Mouse (Mus musculus) neural tube, embryonic 12.5 days (tissue): ENCODE data around the gene Camk1d. TPM values are rescaled to one million over a fixed set of nuclear protein-coding genes. Genes with fewer than 3 reads are reported as not detected.

Experiments
- ATAC-seq: fragments of 200-750 bp; cut with Nextera tagmentation; 2 replicates; pipeline ENCODE4 v1.8.0; 2017; ENCODE audit warnings: low read depth, mild to moderate bottlenecking, moderate TSS enrichment, moderate library complexity; ENCODE audit not compliant: low FRiP score
- H3K27ac ChIP-seq: fragments of 300-500 bp; sonication (generic); 2 replicates; pipeline ENCODE4 v1.5.1; 2016
- H3K27me3 ChIP-seq: fragments of 300-500 bp; sonication (generic); replicated peaks from 2 replicates; pipeline ENCODE4 v1.6.1; 2016; ENCODE audit warnings: mild to moderate bottlenecking
- H3K36me3 ChIP-seq: fragments of 300-500 bp; sonication (generic); 2 replicates; pipeline ENCODE4 v1.6.1; 2016; ENCODE audit warnings: mild to moderate bottlenecking
- H3K4me1 ChIP-seq: fragments of 300-500 bp; sonication (generic); 2 replicates; pipeline ENCODE4 v1.6.1; 2016
- H3K4me2 ChIP-seq: fragments of 300-500 bp; sonication (generic); replicated peaks from 2 replicates; pipeline ENCODE4 v1.6.1; 2016; ENCODE audit warnings: mild to moderate bottlenecking
- H3K4me3 ChIP-seq: fragments of 300-500 bp; sonication (generic); 2 replicates; pipeline ENCODE4 v1.5.1; 2016
- H3K9ac ChIP-seq: fragments of 300-500 bp; sonication (generic); 2 replicates; pipeline ENCODE4 v1.6.1; 2016; ENCODE audit warnings: mild to moderate bottlenecking
- H3K9me3 ChIP-seq: fragments of 300-500 bp; sonication (generic); 2 replicates; pipeline ENCODE4 v1.6.1; 2016; ENCODE audit warnings: mild to moderate bottlenecking
- WGBS: fragments of 180-500 bp; shearing (Covaris S2); methylation state at CpG from one replicate; pipeline ENCODE4 v1.1.7; 2016; 5-methylcytosine and 5-hydroxymethylcytosine counted together
- polyA plus RNA-seq: library from polyadenylated mRNA; unstranded; fragments of >200 nt; fragmentation: Nextera tagmentation; extraction: Ambion mirVana; gene quantifications from 2 replicates; pipeline ENCODE4 v1.2.1, GENCODE M21; 2016

The Camk1d gene
- polyA plus RNA-seq, 1 experiment from 2014 or later = 2.4 TPM

DNA sequence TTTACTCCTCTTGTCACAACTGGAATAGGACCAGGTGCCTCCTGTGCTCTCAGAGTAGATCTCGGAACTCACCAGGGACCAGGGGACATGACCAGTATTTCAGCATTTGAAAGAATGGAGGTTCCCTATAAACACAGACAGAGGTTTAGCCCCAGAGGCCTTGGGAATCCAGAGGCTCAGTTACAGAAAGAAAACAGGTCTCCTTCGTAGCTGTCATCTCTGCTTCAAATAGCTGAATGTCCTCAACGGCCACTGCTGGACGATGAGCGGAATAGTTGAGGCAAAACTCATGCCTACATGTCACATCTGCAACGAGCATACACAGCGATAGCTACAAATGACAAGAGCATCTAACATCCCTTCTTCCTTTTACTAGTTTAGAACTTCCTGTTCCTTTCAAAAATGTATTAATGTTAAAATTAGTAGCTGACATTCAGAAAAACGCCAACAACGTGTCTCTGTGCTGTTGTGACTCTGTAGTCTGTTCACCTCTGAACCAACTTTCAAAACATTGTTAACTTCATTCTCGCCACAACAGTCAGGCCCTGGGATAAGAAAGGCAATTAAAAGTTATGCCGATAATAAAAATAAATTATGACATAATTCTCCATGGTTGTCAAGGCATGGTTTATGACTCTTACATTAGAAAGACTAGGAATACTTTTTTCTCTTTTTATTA is 82.5 kb downstream of the Camk1d start:
- Histone ChIP-seq H3K4me2 (no peak overlapping the region), H3K9me3 (0 out of 2 replicates have a peak, but pooled peaks cover 3% of the 10 kb centered on the region), H3K27me3 (no peaks in the 10 kb centered on the region), H3K36me3 (no peaks in the 10 kb centered on the region), H3K4me3 (no peak overlapping the region), H3K4me1 (no peaks in the 10 kb centered on the region), H3K27ac (no peak overlapping the region), H3K9ac (no peak overlapping the region)
- ATAC-seq = no peak
- WGBS = 77% methylated on average over 11 of the region's 11 CpGs

DNA sequence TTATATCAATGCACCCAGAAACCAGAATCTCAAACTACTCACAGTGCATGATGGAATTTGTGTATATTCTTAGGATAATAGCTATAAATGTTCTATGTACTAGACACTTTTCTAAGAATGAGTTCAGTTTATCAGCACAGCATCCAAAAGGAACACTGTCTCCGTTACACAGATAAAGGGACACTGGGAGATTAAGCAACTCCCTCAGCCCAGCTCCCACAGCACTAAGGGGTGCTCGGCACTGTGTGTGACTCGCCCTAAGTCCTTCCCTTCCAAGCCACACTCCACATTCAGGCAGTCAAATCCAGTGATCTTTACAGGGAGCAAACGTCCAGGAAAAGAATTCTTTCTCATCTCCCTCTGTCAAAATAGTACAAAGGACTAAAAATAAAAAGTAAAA is 83.6 kb downstream of the Camk1d start:
- 68% methylated on average over 4 of the region's 4 CpGs for WGBS
- Histone ChIP-seq H3K9ac (no peak overlapping the region), H3K36me3 (no peaks in the 10 kb centered on the region), H3K27me3 (no peaks in the 10 kb centered on the region), H3K27ac (no peak overlapping the region), H3K4me2 (no peak overlapping the region), H3K9me3 (0 out of 2 replicates have a peak, but pooled peaks cover 3% of the 10 kb centered on the region), H3K4me1 (no peaks in the 10 kb centered on the region), H3K4me3 (no peak overlapping the region)
- no peak for ATAC-seq

DNA sequence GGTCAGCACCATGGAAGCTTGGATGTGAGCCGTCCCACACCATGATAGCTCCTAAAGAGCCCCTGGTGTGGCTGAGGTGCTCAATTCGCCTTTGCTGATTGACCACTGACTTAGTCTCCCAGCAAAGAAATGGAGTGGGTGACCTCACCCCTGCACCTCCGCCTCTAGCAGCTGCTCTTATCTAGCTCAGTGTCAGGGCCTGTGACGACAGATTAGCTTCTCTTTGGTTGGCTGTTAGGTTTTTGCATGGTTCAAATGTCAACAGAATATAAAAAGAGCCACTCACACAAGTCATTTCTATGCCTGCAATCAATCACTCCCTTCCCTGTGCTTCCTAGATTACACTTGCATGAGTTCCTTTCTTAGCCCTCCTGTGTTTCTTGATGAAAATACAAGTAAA is 89.9 kb downstream of the Camk1d start:
- ATAC-seq = no peak
- H3K27me3 ChIP-seq = no peaks in the 10 kb centered on the region
- no peak overlapping the region for H3K9ac ChIP-seq
- WGBS = 76% methylated on average over 4 of the region's 4 CpGs
- H3K36me3 ChIP-seq = no peaks in the 10 kb centered on the region
- H3K27ac ChIP-seq = no peak overlapping the region
- H3K4me2 ChIP-seq = no peak overlapping the region
- H3K9me3 ChIP-seq = 0 out of 2 replicates have a peak, but pooled peaks cover 3% of the 10 kb centered on the region
- no peaks in the 10 kb centered on the region for H3K4me1 ChIP-seq
- no peak overlapping the region for H3K4me3 ChIP-seq

DNA sequence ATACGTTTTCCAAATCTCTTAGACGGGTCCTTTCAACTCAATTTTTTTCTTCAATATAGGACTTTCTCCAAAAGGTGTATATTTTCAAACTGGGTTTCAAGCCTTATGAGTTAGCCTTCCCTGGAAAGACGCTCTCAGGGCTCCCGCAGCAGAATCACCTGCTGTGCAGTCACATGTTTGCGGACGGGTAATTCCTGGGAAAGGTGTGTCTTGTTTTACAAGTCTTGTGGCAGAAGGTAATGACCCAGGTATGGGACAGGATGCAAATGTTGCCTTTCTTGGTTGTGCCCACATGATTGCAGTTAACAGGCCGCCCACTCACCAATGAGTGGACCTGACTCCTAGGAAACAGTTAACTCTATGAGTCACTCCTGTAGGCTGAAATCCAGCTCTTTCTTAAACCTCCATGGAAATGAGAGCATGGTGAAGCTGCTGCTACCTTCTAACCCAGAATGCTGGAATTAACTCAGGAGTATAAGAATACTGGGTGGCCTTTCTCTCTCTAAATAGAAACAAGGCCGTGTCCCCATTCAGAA is 95.9 kb downstream of the Camk1d start:
- ATAC-seq = no peak
- Histone ChIP-seq H3K27ac (no peak overlapping the region), H3K36me3 (no peaks in the 10 kb centered on the region), H3K27me3 (no peaks in the 10 kb centered on the region), H3K4me3 (no peak overlapping the region), H3K4me1 (0 out of 2 replicates have a peak, but pooled peaks cover 6% of the 10 kb centered on the region), H3K9ac (no peak overlapping the region), H3K9me3 (no peaks in the 10 kb centered on the region), H3K4me2 (no peak overlapping the region)
- WGBS = 91% methylated on average over 8 of the region's 8 CpGs

DNA sequence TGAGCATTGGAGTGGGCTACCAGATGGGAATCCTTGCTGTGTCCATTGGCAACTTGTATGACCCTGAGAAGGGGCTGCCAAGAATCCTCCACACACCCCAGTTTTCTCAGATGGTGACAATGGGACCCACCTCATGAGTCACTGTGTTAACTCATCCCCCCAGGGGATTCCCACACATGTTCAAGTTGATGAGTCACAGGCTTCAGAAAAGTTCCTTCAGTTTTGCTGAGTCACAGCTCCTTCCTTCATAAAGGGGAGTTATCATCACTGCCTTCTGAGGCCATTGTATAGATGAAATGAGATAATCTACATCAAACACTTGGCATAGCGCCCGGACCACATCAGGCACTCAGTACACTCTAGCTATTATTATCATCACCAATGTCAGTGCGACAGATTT is 99.4 kb downstream of the Camk1d start:
- Histone ChIP-seq H3K4me2 (no peak overlapping the region), H3K4me3 (no peak overlapping the region), H3K27ac (no peak overlapping the region), H3K9me3 (no peaks in the 10 kb centered on the region), H3K27me3 (no peaks in the 10 kb centered on the region), H3K36me3 (no peaks in the 10 kb centered on the region), H3K4me1 (0 out of 2 replicates have a peak, but pooled peaks cover 6% of the 10 kb centered on the region), H3K9ac (no peak overlapping the region)
- ATAC-seq = no peak
- WGBS = 87% methylated on average over 3 of the region's 3 CpGs

DNA sequence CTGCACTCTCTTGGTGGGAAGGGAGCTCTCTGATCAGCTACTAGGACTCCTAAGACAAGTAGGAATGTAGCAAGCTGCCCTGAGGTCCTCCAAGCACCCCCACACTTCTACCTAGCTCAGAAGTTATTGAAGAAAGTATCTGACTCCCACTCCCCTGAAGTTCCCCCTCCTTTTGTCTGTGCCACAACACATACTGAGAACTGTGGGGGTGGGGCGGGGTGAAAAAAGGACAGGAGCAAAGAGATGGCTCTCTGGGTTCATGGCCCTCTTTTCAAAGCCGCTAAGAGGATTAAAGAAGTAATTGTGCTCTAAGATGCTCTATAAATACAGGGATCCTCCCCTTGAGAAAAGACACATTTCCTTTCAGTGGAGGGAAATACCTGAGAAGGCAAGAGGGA is 100.0 kb downstream of the Camk1d start:
- no peaks in the 10 kb centered on the region for H3K9me3 ChIP-seq
- H3K9ac ChIP-seq = no peak overlapping the region
- H3K4me3 ChIP-seq = no peak overlapping the region
- H3K4me2 ChIP-seq = no peak overlapping the region
- H3K4me1 ChIP-seq = 0 out of 2 replicates have a peak, but pooled peaks cover 6% of the 10 kb centered on the region
- WGBS = 42% methylated on average over 2 of the region's 2 CpGs
- H3K27me3 ChIP-seq = no peaks in the 10 kb centered on the region
- no peak overlapping the region for H3K27ac ChIP-seq
- ATAC-seq = no peak
- H3K36me3 ChIP-seq = no peaks in the 10 kb centered on the region

GRCm38 (mm10) chr2:5613651-5614307 is 100.5 kb downstream of the Camk1d start:
- Histone ChIP-seq H3K27ac (no peak overlapping the region), H3K4me2 (no peak overlapping the region), H3K9ac (no peak overlapping the region), H3K36me3 (no peaks in the 10 kb centered on the region), H3K4me3 (no peak overlapping the region), H3K27me3 (no peaks in the 10 kb centered on the region), H3K4me1 (0 out of 2 replicates have a peak, but pooled peaks cover 6% of the 10 kb centered on the region), H3K9me3 (no peaks in the 10 kb centered on the region)
- WGBS = 43% methylated on average over 12 of the region's 12 CpGs
- 0 out of 2 replicates have a peak, but pooled peaks have one; percentile 13 for ATAC-seq

GRCm38 (mm10) chr2:5611601-5612000 is 102.7 kb downstream of the Camk1d start:
- Histone ChIP-seq H3K4me2 (no peak overlapping the region), H3K27ac (no peak overlapping the region), H3K36me3 (no peaks in the 10 kb centered on the region), H3K9ac (no peak overlapping the region), H3K27me3 (no peaks in the 10 kb centered on the region), H3K4me3 (no peak overlapping the region), H3K4me1 (0 out of 2 replicates have a peak, but pooled peaks cover 6% of the 10 kb centered on the region), H3K9me3 (no peaks in the 10 kb centered on the region)
- ATAC-seq = no peak
- 74% methylated on average over 1 of the region's 1 CpGs for WGBS

DNA sequence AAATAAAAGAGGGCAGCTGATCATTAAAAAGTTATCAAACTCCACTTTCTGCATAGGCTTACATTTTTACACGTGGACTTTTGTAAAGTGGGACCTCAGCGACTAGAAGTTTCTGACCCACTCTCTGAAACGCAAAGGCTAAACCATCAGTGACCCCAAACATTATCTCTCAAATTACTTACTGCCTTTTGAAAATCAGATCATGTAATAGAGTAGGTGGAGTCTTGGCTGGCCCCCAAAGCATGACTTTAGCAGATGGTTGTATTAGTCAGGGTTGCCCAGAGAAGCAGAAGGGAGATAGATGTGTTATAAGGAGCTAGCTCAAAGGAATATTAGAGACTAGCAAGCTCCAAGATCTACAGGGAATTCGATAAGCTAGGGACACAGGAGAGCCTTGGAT is 103.8 kb downstream of the Camk1d start:
- WGBS = 85% methylated on average over 4 of the region's 4 CpGs
- no peak overlapping the region for H3K9ac ChIP-seq

DNA sequence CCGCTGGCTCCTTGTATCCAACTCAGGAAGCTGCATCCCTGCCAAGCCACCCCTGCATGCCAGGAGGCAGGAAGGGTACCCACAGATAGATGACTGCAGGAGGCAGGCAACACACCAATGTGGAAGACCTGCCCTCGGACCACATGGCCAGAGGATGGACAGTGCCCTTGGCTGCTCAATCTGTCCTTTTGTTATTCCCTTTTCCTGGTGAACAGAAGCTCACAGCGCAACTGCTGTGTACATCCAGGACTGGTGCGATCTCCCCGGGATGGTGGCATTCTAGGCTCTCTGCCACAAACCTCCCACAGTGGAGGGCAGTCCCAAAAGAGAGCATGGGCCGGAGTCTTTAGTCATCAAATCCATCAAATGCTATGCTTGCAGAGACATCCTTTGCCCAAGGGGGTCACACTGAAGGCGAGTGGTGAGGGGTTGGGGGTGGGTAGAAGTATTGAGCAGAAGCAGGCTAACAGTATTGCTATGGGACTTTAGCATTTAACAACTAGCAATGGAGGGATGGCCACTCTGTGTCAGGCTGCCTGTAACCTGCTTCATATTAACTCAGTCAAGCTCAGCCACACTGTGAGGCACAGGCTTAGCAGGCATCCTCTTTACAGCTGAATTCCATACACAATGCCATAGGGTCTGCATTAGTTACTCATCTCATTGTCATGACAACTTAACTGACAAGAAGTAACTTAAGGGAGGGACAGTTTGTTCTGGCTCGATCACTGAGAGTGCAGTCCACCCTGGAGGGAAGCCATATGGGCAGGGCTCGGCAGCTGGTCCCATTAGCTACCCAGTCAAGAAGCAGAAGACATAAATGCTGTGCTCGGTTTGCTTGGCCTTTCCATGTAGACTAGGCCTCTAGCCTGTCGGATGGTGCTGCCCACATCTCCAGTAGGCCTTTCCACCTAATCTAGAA is 106.1 kb downstream of the Camk1d start:
- 82% methylated on average over 11 of the region's 11 CpGs for WGBS

More for the DNA sequence above, 103.8 kb downstream of the Camk1d start:
- Histone ChIP-seq H3K9me3 (no peaks in the 10 kb centered on the region), H3K4me1 (0 out of 2 replicates have a peak, but pooled peaks cover 6% of the 10 kb centered on the region), H3K27ac (no peak overlapping the region), H3K4me2 (no peak overlapping the region), H3K36me3 (no peaks in the 10 kb centered on the region), H3K4me3 (no peak overlapping the region), H3K27me3 (no peaks in the 10 kb centered on the region)
- no peak for ATAC-seq

DNA sequence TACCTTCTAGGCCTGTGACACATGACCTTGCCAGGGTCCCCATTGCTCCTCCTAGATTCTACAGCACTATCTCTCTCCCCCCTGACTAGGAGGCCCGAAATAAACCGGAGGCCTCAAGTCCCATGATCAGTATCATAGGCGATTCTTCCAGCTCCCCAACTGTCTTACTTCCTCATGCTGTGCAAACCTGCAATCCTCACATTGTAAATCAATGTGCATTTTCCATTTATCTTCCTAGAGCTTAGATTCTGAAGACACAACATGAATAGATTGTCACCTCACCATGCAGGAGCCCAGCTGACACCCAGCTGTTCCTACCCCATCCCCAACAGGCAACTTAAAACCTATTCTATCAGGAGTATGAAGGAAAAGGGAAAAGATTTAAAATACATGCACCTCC is 108.5 kb downstream of the Camk1d start:
- Histone ChIP-seq H3K27me3 (no peaks in the 10 kb centered on the region), H3K9ac (no peak overlapping the region), H3K4me2 (no peak overlapping the region), H3K4me3 (no peak overlapping the region), H3K4me1 (peaks cover 5% of the 10 kb centered on the region; the same call in 1 of the 2 replicates), H3K9me3 (no peaks in the 10 kb centered on the region), H3K27ac (no peak overlapping the region), H3K36me3 (no peaks in the 10 kb centered on the region)
- WGBS = 85% methylated on average over 3 of the region's 3 CpGs
- ATAC-seq = no peak

More for the DNA sequence above, 106.1 kb downstream of the Camk1d start:
- H3K4me3 ChIP-seq = no peak overlapping the region
- H3K9me3 ChIP-seq = no peaks in the 10 kb centered on the region
- H3K27ac ChIP-seq = no peak overlapping the region
- no peaks in the 10 kb centered on the region for H3K36me3 ChIP-seq
- no peak for ATAC-seq
- no peak overlapping the region for H3K4me2 ChIP-seq
- no peaks in the 10 kb centered on the region for H3K4me1 ChIP-seq
- no peak overlapping the region for H3K9ac ChIP-seq
- no peaks in the 10 kb centered on the region for H3K27me3 ChIP-seq

GRCm38 (mm10) chr2:5602044-5602443 is 112.3 kb downstream of the Camk1d start:
- no peak overlapping the region for H3K4me3 ChIP-seq
- H3K4me1 ChIP-seq = peaks cover 6% of the 10 kb centered on the region; the same call in 1 of the 2 replicates
- no peaks in the 10 kb centered on the region for H3K9me3 ChIP-seq
- H3K36me3 ChIP-seq = no peaks in the 10 kb centered on the region
- ATAC-seq = no peak
- no peak overlapping the region for H3K4me2 ChIP-seq
- H3K27me3 ChIP-seq = no peaks in the 10 kb centered on the region
- no peak overlapping the region for H3K9ac ChIP-seq
- H3K27ac ChIP-seq = no peak overlapping the region
- WGBS = 89% methylated on average over 1 of the region's 1 CpGs
